Mouse (Mus musculus): ENCODE measurements around the gene Terb1.

- TF ChIP-seq POLR2A (IDR thresholded peaks at IDR 0.05; ENCODE audit: low read depth, low read length) = no peak
- TF ChIP-seq CTCF (conservative IDR thresholded peaks at IDR 0.05; ENCODE audit: insufficient read depth, insufficient read length, low read depth, low read length) = no peak
Measured at GRCm38 (mm10) chr8:104536028-104536427, 26.3 kb upstream of the Terb1 start.

Measured in kidney, adult 2 months (tissue).